26 mouse cellular contexts compared by ENCODE assay signal in genomic region chr17:9708888-9709287, GRCm38 (mm10). TPM values are rescaled to one million over a fixed set of nuclear protein-coding genes. Genes with fewer than 3 reads are reported as not detected.
"Had no signal": no experiment of that assay in that cellular context is flagged by ENCODE, and none has a peak within 500 bp of the region (broad histone marks: within the 10 kb centered on the region; RNA-seq: fewer than 3 reads in every experiment).

No protein-coding gene starts in this region.

- DNase-seq: lung, adult 18-20 months; lung, embryonic 14.5 days; lung, postnatal 10 days; lung, postnatal 4 days; midbrain, embryonic 14.5 days; retina, postnatal 1 day; right cerebral cortex, adult 18-20 months; right cerebral cortex, postnatal 25 days; right cerebral cortex, postnatal 4 days; spleen, adult 18-20 months; thymus, adult 18-20 months; thymus, postnatal 25 days; thymus, postnatal 4 days had no signal

RNA-seq across cellular contexts. Expression of gene Pabpc6, which starts 39.4 kb away (rescaled TPM):
- total RNA-seq: megakaryocyte, adult 5-6 weeks; megakaryocyte-erythroid progenitor cell, adult 5-6 weeks had no signal
- polyA plus RNA-seq: lung, embryonic 14.5 days; lung, embryonic 16.5 days; midbrain, embryonic 10.5 days; midbrain, embryonic 12.5 days; midbrain, embryonic 14.5 days; midbrain, embryonic 16.5 days; myocyte; neural tube, embryonic 11.5 days; neural tube, embryonic 13.5 days; neural tube, embryonic 15.5 days; small intestine, adult 2 months; stomach, embryonic 14.5 days; stomach, embryonic 16.5 days had no signal
